Mouse (Mus musculus) MEL (cell line): ENCODE measurements around the gene Macf1.

Experiments
- BHLHE40 ChIP-seq: IDR thresholded peaks from 2 replicates; pipeline ENCODE4 v1.6.1; 2012; ENCODE audit warnings: low read depth, mild to moderate bottlenecking, inconsistent platforms, low read length, improper control_type of control experiment, borderline replicate concordance
- CTCF ChIP-seq, 3 experiments: IDR thresholded peaks in 2 of 3; conservative IDR thresholded peaks in 1 of 3; 2 replicates each; pipeline ENCODE4 v1.5.1; 2011 to 2012; ENCODE audit warnings: low read length in 3 of 3, low read depth in 2 of 3, mild to moderate bottlenecking in 2 of 3, improper control_type of control experiment in 1 of 3, inconsistent platforms in 1 of 3, mixed read lengths in 1 of 3, moderate library complexity in 1 of 3; ENCODE audit not compliant: control insufficient read depth in 1 of 3, insufficient read depth in 1 of 3, poor library complexity in 1 of 3, severe bottlenecking in 1 of 3
- HCFC1 ChIP-seq: IDR thresholded peaks from 2 replicates; pipeline ENCODE4 v1.6.1; 2012; ENCODE audit warnings: low read depth, mild to moderate bottlenecking, inconsistent platforms, low read length, improper control_type of control experiment, moderate library complexity
- NRF1 ChIP-seq: IDR thresholded peaks from 2 replicates; pipeline ENCODE4 v1.6.1; 2014; ENCODE audit warnings: low read depth, mild to moderate bottlenecking, inconsistent platforms, low read length, improper control_type of control experiment, moderate library complexity; ENCODE audit not compliant: poor library complexity, insufficient read depth, severe bottlenecking
- POLR2A ChIP-seq, 2 experiments: IDR thresholded peaks; 2 replicates each; pipeline ENCODE4 v1.6.1; 2011 to 2012; ENCODE audit warnings: low read length in 2 of 2, mild to moderate bottlenecking in 2 of 2, control low read depth in 1 of 2, improper control_type of control experiment in 1 of 2, low read depth in 1 of 2, moderate library complexity in 1 of 2; ENCODE audit not compliant: control insufficient read depth in 1 of 2, insufficient read depth in 1 of 2, poor library complexity in 1 of 2
- RCOR1 ChIP-seq: IDR thresholded peaks from 2 replicates; pipeline ENCODE4 v1.6.1; 2012; ENCODE audit warnings: low read depth, mild to moderate bottlenecking, inconsistent platforms, low read length, improper control_type of control experiment
- TAL1 ChIP-seq: IDR thresholded peaks from 2 replicates; pipeline ENCODE4 v1.6.1; 2012; ENCODE audit warnings: mild to moderate bottlenecking, inconsistent platforms, low read length, moderate library complexity, mixed read lengths
- UBTF ChIP-seq: IDR thresholded peaks from 2 replicates; pipeline ENCODE4 v1.6.1; 2012; ENCODE audit warnings: low read depth, mild to moderate bottlenecking, inconsistent platforms, low read length, improper control_type of control experiment, moderate library complexity, borderline replicate concordance; ENCODE audit not compliant: insufficient read depth
- ZC3H11A ChIP-seq: IDR thresholded peaks from 2 replicates; pipeline ENCODE4 v1.6.1; 2012; ENCODE audit warnings: low read depth, mild to moderate bottlenecking, inconsistent platforms, low read length, improper control_type of control experiment

- TF ChIP-seq CTCF (IDR thresholded peaks at IDR 0.05 in 2 of 3, conservative IDR thresholded peaks at IDR 0.05 in 1 of 3; ENCODE audit: control insufficient read depth in 1 of 3, insufficient read depth in 1 of 3, low read depth in 2 of 3, low read length in 3 of 3, poor library complexity in 1 of 3, severe bottlenecking in 1 of 3) (no peak), TAL1 (no peak), POLR2A (IDR thresholded peaks at IDR 0.05; ENCODE audit: control insufficient read depth in 1 of 2, insufficient read depth in 1 of 2, low read depth in 1 of 2, low read length in 2 of 2, poor library complexity in 1 of 2) (no peak), HCFC1 (no peak), UBTF (no peak), NRF1 (no peak), ZC3H11A (no peak), BHLHE40 (no peak), RCOR1 (no peak)
Observed at GRCm38 (mm10) chr4:123623742-123624151, 60.4 kb downstream of the Macf1 start.
